Mouse (Mus musculus): ENCODE data around the gene Ankrd33b. TPM values are rescaled to one million over a fixed set of nuclear protein-coding genes. Genes with fewer than 3 reads are reported as not detected.

The Ankrd33b gene
- polyA plus RNA-seq, 1 experiment, result 6.1 TPM

- no peaks in the 10 kb centered on the region for H3K79me2 ChIP-seq (ENCODE audit: control insufficient read depth, insufficient read depth)
- H3K36me3 ChIP-seq (ENCODE audit: control insufficient read depth, insufficient read depth), result peaks cover 11% of the 10 kb centered on the region
- no peak overlapping the region for H3K4me3 ChIP-seq (ENCODE audit: insufficient read depth, poor library complexity, severe bottlenecking)
- H3K27me3 ChIP-seq (ENCODE audit: control insufficient read depth, insufficient read depth, insufficient read length), result no peaks in the 10 kb centered on the region
- TF ChIP-seq MYOD1 (IDR thresholded peaks at IDR 0.05; ENCODE audit: control insufficient read depth, insufficient read length, low read depth), result no peak
- TF ChIP-seq CTCF (IDR thresholded peaks at IDR 0.05; ENCODE audit: control insufficient read depth, insufficient read depth, insufficient read length), result no peak
- TF ChIP-seq FOSL1 (IDR thresholded peaks at IDR 0.05; ENCODE audit: insufficient read depth, low read length, poor library complexity, severe bottlenecking), result no peak
- no peak for TF ChIP-seq CEBPB (IDR thresholded peaks at IDR 0.05; ENCODE audit: low read depth)
- TF ChIP-seq USF1 (IDR thresholded peaks at IDR 0.05; ENCODE audit: low read depth), result no peak
- TF ChIP-seq MYOG (IDR thresholded peaks at IDR 0.05; ENCODE audit: control insufficient read depth, extremely low read depth, insufficient read length), result no peak
- TF ChIP-seq MAX (IDR thresholded peaks at IDR 0.05), result no peak
- no peak overlapping the region for H3ac ChIP-seq (ENCODE audit: control insufficient read depth, insufficient read length, low read depth)
- H3K79me3 ChIP-seq (ENCODE audit: low read depth), result no peaks in the 10 kb centered on the region
These were observed 88.4 kb downstream of the Ankrd33b start for GRCm38 (mm10) chr15:31279120-31279519.

DNA sequence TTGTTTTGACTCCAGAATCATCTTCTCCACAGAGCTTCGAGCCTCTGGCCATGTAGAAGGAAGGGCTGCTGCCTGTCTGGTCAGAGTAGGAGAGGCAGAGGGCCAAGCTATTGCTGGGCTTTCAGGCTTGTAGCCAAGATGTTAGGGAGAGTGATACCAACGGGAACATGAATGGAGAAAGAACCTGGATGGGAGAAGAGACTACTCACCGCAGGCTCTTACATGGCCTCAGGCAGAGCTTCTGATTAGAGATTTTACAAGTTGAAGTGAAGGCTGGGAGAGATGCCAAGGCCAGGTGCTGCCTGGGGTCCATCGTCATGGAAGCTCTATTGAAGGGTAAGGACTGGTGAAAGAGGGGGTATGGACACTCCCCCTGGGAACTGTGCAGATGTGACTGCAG, 89.4 kb downstream of the Ankrd33b start:
- H3K27me3 ChIP-seq (ENCODE audit: control insufficient read depth, insufficient read depth, insufficient read length), result no peaks in the 10 kb centered on the region
- peaks cover 22% of the 10 kb centered on the region for H3K36me3 ChIP-seq (ENCODE audit: control insufficient read depth, insufficient read depth)
- no peak for TF ChIP-seq USF1 (IDR thresholded peaks at IDR 0.05; ENCODE audit: low read depth)
- TF ChIP-seq MYOG (IDR thresholded peaks at IDR 0.05; ENCODE audit: control insufficient read depth, extremely low read depth, insufficient read length), result no peak
- no peak for TF ChIP-seq MAX (IDR thresholded peaks at IDR 0.05)
- no peak for TF ChIP-seq MYOD1 (IDR thresholded peaks at IDR 0.05; ENCODE audit: control insufficient read depth, insufficient read length, low read depth)
- TF ChIP-seq FOSL1 (IDR thresholded peaks at IDR 0.05; ENCODE audit: insufficient read depth, low read length, poor library complexity, severe bottlenecking), result no peak
- no peak for TF ChIP-seq CEBPB (IDR thresholded peaks at IDR 0.05; ENCODE audit: low read depth)
- TF ChIP-seq CTCF (IDR thresholded peaks at IDR 0.05; ENCODE audit: control insufficient read depth, insufficient read depth, insufficient read length), result no peak
- H3K4me3 ChIP-seq (ENCODE audit: insufficient read depth, poor library complexity, severe bottlenecking), result no peak overlapping the region
- no peaks in the 10 kb centered on the region for H3K79me2 ChIP-seq (ENCODE audit: control insufficient read depth, insufficient read depth)
- H3K79me3 ChIP-seq (ENCODE audit: low read depth), result no peaks in the 10 kb centered on the region
- H3ac ChIP-seq (ENCODE audit: control insufficient read depth, insufficient read length, low read depth), result no peak overlapping the region

- peaks cover 19% of the 10 kb centered on the region for H3K79me2 ChIP-seq (ENCODE audit: control insufficient read depth, insufficient read depth)
- TF ChIP-seq MAX (IDR thresholded peaks at IDR 0.05) (no peak), USF1 (IDR thresholded peaks at IDR 0.05; ENCODE audit: low read depth) (no peak), MYOD1 (IDR thresholded peaks at IDR 0.05; ENCODE audit: control insufficient read depth, insufficient read length, low read depth) (no peak), CEBPB (IDR thresholded peaks at IDR 0.05; ENCODE audit: low read depth) (no peak), FOSL1 (IDR thresholded peaks at IDR 0.05; ENCODE audit: insufficient read depth, low read length, poor library complexity, severe bottlenecking) (no peak), MYOG (IDR thresholded peaks at IDR 0.05; ENCODE audit: control insufficient read depth, extremely low read depth, insufficient read length) (no peak), CTCF (IDR thresholded peaks at IDR 0.05; ENCODE audit: control insufficient read depth, insufficient read depth, insufficient read length) (no peak)
- no peak overlapping the region for H3ac ChIP-seq (ENCODE audit: control insufficient read depth, insufficient read length, low read depth)
- no peak overlapping the region for H3K4me3 ChIP-seq (ENCODE audit: insufficient read depth, poor library complexity, severe bottlenecking)
- no peaks in the 10 kb centered on the region for H3K27me3 ChIP-seq (ENCODE audit: control insufficient read depth, insufficient read depth, insufficient read length)
- H3K79me3 ChIP-seq (ENCODE audit: low read depth), result peaks cover 4% of the 10 kb centered on the region
- H3K36me3 ChIP-seq (ENCODE audit: control insufficient read depth, insufficient read depth), result peaks cover 63% of the 10 kb centered on the region
These were observed 94.0 kb downstream of the Ankrd33b start for GRCm38 (mm10) chr15:31273509-31273908.

DNA sequence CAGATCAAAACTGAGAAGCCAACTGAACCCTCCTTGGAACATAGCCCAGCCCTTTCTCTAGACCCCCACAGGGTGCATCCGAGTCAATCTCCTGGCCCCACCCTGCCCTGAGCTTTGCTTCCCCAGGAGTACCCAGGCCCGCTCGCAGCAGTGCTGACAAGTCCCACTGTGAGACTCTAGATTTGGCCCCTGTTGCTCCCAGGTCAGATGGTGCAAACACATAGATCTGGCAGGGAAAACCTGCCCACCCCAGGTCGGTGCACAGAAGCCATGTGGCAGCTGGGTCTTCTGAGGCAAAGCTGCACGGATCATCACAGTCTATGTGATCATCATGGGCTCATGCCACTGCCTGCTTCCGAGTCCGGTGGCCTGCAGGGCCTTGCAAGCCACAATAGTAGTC, 94.8 kb downstream of the Ankrd33b start:
- H3ac ChIP-seq (ENCODE audit: control insufficient read depth, insufficient read length, low read depth), result no peak overlapping the region
- peaks cover 27% of the 10 kb centered on the region for H3K79me2 ChIP-seq (ENCODE audit: control insufficient read depth, insufficient read depth)
- H3K36me3 ChIP-seq (ENCODE audit: control insufficient read depth, insufficient read depth), result peaks cover 65% of the 10 kb centered on the region
- H3K4me3 ChIP-seq (ENCODE audit: insufficient read depth, poor library complexity, severe bottlenecking), result no peak overlapping the region
- TF ChIP-seq MAX (IDR thresholded peaks at IDR 0.05) (no peak), FOSL1 (IDR thresholded peaks at IDR 0.05; ENCODE audit: insufficient read depth, low read length, poor library complexity, severe bottlenecking) (no peak), CEBPB (IDR thresholded peaks at IDR 0.05; ENCODE audit: low read depth) (no peak), CTCF (IDR thresholded peaks at IDR 0.05; ENCODE audit: control insufficient read depth, insufficient read depth, insufficient read length) (no peak), MYOD1 (IDR thresholded peaks at IDR 0.05; ENCODE audit: control insufficient read depth, insufficient read length, low read depth) (no peak), MYOG (IDR thresholded peaks at IDR 0.05; ENCODE audit: control insufficient read depth, extremely low read depth, insufficient read length) (no peak)
- no peaks in the 10 kb centered on the region for H3K27me3 ChIP-seq (ENCODE audit: control insufficient read depth, insufficient read depth, insufficient read length)
- H3K79me3 ChIP-seq (ENCODE audit: low read depth), result peaks cover 4% of the 10 kb centered on the region

GRCm38 (mm10) chr15:31269558-31269957, 98.0 kb downstream of the Ankrd33b start:
- no peak for TF ChIP-seq USF1 (IDR thresholded peaks at IDR 0.05; ENCODE audit: low read depth)
- TF ChIP-seq MYOD1 (IDR thresholded peaks at IDR 0.05; ENCODE audit: control insufficient read depth, insufficient read length, low read depth), result peak; percentile 74
- Histone ChIP-seq H3K79me2 (ENCODE audit: control insufficient read depth, insufficient read depth) (peaks cover 52% of the 10 kb centered on the region), H3K36me3 (ENCODE audit: control insufficient read depth, insufficient read depth) (peaks cover 71% of the 10 kb centered on the region), H3ac (ENCODE audit: control insufficient read depth, insufficient read length, low read depth) (no peak overlapping the region), H3K4me3 (ENCODE audit: insufficient read depth, poor library complexity, severe bottlenecking) (no peak overlapping the region), H3K27me3 (ENCODE audit: control insufficient read depth, insufficient read depth, insufficient read length) (no peaks in the 10 kb centered on the region), H3K79me3 (ENCODE audit: low read depth) (peaks cover 9% of the 10 kb centered on the region)

- H3K27me3 ChIP-seq (ENCODE audit: control insufficient read depth, insufficient read depth, insufficient read length), result no peaks in the 10 kb centered on the region
- peaks cover 11% of the 10 kb centered on the region for H3K79me3 ChIP-seq (ENCODE audit: low read depth)
- no peak overlapping the region for H3K4me3 ChIP-seq (ENCODE audit: insufficient read depth, poor library complexity, severe bottlenecking)
- peaks cover 62% of the 10 kb centered on the region for H3K79me2 ChIP-seq (ENCODE audit: control insufficient read depth, insufficient read depth)
- no peak for TF ChIP-seq CEBPB (IDR thresholded peaks at IDR 0.05; ENCODE audit: low read depth)
- TF ChIP-seq MYOG (IDR thresholded peaks at IDR 0.05; ENCODE audit: control insufficient read depth, extremely low read depth, insufficient read length), result no peak
- no peak for TF ChIP-seq FOSL1 (IDR thresholded peaks at IDR 0.05; ENCODE audit: insufficient read depth, low read length, poor library complexity, severe bottlenecking)
- no peak for TF ChIP-seq MAX (IDR thresholded peaks at IDR 0.05)
- TF ChIP-seq CTCF (IDR thresholded peaks at IDR 0.05; ENCODE audit: control insufficient read depth, insufficient read depth, insufficient read length), result no peak
- TF ChIP-seq USF1 (IDR thresholded peaks at IDR 0.05; ENCODE audit: low read depth), result no peak
- TF ChIP-seq MYOD1 (IDR thresholded peaks at IDR 0.05; ENCODE audit: control insufficient read depth, insufficient read length, low read depth), result no peak
- peaks cover 69% of the 10 kb centered on the region for H3K36me3 ChIP-seq (ENCODE audit: control insufficient read depth, insufficient read depth)
- no peak overlapping the region for H3ac ChIP-seq (ENCODE audit: control insufficient read depth, insufficient read length, low read depth)
These were observed 99.4 kb downstream of the Ankrd33b start for GRCm38 (mm10) chr15:31268148-31268547.
